Mouse (Mus musculus): ENCODE results near the gene Tnrc6a.

DNA sequence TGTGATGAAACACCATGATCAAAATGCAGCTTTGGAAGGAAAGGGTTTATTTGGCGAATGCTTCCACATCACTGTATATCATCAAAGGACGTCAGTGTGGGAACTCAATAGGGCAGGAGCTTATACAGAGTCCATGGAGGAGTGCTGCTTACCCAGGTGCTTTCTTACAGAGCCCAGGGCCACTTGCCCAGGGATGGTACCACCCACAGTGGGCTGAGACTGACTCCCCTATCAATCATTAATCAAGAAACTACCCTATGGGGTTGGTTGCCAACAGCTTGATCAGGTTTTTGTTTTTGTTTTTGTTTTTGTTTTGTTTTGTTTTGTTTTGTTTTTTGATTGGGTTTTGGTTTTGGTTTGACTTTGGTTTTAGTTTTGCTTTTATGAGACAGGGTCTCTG, 43.8 kb downstream of the Tnrc6a start:
- TF ChIP-seq POLR2A (IDR thresholded peaks at IDR 0.05; ENCODE audit: control insufficient read depth, extremely low read depth, insufficient read depth, low read length, poor library complexity) (no peak), CTCF (IDR thresholded peaks at IDR 0.05; ENCODE audit: borderline replicate concordance, control insufficient read depth, extremely low read depth, insufficient read depth, low read length, poor library complexity) (no peak)

Data from thymus, adult 2 months (tissue).